Mouse (Mus musculus): ENCODE data around the gene Palm3.
A peak's percentile ranks its signal among the peaks of the same experiment; 100 is the strongest.
"Not testable (repeated sequence)": the region's sequence is repeated elsewhere in the genome, so short reads cannot be mapped to it uniquely, and the experiment has no call there.

The Palm3 gene

DNA sequence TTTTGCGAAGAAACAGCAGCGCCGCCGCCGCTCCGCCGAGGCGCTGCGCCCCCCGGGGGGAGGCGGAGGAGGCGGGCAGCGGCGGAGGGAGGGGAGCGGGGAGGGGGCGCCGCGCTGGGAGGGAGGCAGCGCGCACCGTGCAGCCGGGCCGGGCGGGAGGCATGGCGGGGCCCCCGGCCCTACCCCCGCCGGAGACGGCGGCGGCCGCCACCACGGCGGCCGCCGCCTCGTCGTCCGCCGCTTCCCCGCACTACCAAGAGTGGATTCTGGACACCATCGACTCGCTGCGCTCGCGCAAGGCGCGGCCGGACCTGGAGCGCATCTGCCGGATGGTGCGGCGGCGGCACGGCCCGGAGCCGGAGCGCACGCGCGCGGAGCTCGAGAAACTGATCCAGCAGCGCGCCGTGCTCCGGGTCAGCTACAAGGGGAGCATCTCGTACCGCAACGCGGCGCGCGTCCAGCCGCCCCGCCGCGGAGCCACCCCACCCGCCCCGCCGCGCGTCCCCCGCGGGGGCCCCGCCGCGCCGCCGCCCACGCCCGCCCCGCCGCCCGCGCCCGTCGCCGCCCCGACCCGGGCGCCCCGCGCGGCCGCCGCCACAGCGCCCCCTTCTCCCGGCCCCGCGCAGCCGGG lies 23.6 kb upstream of the Palm3 start, which contains the start of gene Samd1:
Gene Samd1 (plus strand): TSS at position 162 of the 631 bp plus-strand sequence.
- DNase-seq (ENCODE audit: low read depth), result peak; percentile 68

DNA sequence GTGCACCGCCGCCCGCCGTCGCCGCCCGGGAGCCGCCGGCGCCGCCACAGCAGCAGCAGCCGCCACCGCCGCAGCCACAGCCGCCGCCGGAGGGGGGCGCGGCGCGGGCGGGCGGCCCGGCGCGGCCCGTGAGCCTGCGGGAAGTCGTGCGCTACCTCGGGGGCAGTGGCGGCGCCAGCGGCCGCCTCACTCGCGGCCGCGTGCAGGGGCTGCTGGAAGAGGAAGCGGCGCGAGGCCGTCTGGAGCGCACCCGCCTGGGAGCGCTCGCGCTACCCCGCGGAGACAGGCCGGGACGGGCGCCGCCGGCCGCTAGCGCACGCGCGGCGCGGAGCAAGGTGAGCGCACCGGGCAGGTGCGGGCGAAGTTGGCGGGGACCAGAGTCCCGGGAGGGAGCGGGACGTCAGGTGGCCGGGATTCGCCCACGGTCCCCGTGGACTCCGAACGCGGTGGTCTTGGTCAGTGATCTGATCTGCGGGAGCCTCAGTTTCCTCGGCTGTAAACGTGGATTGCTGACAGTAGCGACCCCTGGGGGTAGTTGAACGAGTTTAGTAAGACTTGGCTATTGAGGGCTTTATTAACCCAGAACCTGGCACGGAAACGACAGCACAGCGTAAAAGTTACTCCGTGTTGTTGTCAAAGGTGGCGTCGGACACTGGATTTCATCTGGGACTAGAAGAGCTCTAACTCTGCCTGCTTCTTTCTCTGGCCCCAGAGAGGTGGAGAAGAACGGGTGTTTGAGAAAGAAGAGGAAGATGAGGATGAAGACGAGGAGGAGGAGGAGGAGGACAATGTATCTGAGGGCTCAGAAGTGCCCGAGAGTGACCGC lies 22.8 kb upstream of the Palm3 start:
- DNase-seq (ENCODE audit: low read depth), result peak; percentile 85

DNA sequence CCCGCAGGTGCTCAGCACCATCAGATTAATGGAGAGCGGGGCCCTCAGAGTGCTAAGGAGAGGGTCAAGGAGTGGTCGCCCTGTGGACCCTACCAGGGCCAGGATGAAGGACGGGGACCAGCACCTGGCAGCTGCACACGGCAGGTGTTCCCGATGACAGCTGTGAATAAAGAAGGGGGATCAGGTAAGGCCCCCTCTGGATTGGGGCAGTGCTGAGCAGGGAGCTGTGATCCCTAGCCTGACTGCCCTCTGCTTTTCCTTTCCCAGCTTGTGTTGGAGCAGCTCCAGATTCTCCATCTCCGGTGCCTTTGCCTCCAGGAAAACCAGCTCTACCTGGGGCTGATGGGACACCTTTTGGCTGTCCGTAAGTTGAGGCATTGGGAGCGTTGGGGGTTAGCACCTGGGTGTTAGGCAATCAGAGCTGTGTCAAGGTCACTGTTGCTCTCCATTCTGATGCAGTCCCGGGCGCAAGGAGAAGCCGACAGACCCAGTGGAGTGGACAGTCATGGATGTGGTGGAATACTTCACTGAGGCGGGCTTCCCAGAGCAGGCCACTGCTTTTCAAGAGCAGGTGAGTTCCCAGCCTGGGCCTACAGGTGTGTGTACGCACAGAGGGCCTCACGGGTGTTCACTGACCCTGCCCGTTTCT lies 22.1 kb upstream of the Palm3 start:
- DNase-seq (ENCODE audit: low read depth), result no peak

DNA sequence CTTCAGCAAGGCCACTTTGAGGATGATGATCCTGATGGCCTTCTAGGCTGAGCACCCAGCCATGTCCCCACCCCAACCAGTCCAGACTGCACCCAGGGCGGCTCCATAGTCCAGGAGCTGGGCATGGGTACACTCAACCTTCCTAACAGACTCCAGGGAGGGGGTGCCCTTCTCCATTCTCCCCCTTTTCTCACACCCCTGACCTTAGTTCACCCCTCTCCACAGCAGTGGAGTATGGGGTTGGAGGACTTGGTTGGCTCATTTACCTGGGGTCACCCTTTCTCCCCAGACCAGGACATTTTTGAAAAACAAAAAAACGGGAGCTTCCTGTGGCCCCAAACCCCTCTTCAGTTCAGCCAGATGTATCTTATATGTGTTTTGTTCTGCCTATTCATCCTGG lies 21.4 kb upstream of the Palm3 start:
- no peak for DNase-seq (ENCODE audit: low read depth)

DNA sequence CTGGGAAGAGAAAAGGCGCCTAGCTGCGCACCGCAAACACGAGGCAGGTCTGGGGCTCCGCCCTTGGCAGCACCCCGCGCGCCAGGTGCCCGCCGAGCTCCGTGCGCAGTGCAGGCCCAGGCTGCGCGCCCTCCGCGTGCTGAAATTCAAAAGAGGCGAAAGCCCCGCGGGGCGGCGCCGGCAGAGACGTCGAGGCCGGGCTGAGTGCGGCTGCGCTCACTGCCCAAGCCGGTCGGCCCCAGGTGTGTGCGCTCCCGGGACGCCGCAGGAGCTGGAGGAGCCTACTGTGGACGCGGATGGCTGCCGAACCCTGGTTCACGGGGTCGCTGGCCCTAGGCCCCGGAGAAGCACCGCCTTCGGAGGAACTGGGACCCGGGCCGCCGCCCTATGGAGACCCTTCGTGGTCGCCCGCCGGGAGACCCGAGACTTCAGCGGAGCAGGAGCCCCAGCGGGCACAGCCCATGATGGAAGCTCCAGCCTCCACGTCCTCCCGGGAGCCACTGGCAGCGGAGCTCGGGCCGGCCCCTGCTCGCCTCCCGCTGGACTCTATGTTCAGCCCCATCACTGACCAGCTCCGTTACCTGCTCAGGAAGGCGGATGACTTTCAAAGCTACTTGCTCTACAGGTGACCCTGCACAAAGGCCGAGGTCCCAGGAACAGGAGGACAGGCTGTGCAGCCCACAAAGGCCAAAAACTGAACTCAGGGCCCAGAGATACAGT lies 19.8 kb upstream of the Palm3 start, which contains the start of gene 1700067K01Rik:
Gene 1700067K01Rik (plus strand): TSS at position 222 of the 720 bp plus-strand sequence.
- DNase-seq (ENCODE audit: low read depth), result no peak

DNA sequence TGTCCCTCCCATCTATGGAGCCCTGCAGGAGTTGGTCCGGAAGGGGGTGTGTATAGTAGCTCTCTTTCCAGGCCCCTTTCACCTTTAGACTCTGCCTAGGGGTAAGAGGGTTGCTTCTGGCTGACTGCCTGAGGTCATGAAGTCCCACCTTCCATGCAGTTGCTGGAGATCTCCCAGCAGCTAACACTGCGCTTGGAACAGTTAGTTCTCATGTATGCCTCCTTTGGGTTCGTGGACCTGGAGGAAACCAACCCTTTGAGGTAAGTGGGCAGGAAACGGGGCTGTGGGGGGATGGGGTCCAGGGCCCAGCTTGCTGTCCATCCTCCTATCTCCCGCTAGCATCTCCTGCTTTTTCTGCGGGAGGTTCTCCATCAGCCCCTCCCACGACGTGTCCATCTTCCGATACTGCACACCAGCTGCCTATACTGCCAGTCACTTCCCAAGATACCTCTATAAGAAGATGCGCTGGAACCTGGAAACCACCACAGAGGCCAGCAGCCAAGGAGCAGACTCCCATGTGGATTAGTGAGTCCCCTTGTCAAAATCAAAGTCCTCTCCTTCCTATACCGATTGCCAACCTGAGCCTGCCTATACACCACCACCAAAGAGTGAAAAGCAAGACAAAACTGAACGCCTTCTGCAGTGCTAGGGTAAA lies 18.2 kb upstream of the Palm3 start:
- no peak for DNase-seq (ENCODE audit: low read depth)

DNA sequence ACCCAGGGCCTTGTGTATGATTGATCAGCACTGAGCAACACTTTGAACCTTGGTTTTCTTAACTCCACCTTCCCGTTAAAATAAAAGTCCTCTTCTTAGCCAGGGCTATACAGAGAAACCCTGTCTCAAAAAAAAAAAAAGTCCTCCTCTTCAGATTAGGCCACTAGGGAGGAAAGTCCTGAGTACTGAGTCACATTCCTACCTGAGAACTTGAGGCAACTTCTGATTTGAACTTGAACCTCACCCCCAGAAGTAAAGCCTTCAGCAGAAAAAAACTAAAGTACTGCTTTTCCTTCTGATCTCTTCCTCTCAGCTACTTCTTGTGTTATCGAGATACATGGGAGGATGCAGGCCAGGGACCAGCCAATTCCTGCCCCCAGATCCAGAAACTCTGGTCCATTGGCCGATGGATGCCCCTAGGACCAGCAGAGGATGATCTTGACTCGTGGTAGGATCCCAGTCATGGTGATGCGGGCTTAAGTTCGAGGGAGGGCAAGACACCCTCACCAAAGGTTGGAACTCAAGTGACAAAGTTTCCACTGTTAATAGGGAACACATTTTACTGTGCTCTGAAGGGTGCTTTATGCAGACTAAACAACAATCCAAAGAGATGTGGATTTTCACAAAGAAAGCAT lies 17.5 kb upstream of the Palm3 start:
- no peak for DNase-seq (ENCODE audit: low read depth)

DNA sequence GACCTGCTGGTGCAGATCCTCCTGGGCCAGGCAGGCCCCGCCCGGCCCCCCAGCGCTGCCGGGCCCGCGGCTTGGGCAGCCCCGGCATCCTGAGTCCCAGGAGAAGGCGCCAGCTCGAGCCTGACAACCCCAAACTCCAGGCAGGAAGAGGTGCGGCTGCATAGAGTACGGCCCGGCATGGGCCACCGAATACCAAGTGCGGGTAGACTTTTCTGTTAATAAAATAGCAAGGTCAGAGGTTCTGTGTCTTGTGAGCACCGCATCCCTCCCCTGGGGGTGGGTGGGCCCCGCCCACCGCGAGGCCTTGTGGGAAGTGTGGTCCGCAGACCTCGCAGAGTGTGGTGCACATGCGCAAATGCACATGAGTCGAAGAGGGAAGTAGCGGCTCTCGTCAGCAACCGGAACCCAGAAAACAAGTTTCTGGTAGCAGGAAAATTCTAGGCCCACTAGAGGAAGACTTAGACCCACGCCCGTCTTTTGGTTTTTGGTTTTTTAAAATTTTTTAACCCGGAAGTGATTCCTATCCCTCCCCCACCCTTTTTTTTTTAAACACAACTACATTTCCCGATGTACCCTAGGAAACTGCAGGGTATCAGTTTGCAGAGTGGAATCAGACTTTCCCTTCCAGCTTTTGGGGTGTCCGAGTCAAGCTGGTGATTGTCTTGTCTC lies 16.6 kb upstream of the Palm3 start:
- peak; percentile 97 for DNase-seq (ENCODE audit: low read depth)

DNA sequence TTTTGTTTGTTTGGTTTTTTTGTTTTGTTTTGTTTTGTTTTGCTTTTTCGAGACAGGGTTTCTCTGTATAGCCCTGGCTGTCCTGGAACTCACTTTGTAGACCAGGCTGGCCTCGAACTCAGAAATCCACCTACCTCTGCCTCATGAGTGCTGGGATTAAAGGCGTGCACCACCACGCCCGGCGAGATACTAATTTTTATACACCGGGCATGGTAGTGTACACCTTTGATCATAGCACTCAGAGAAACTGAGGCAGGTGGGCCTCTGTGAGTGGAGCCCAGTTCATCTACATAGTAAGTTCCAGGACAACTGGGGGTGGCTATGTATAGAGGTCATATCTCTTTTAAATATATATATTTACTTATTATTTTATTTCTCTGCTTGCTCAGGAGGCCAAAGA lies 15.8 kb upstream of the Palm3 start:
- not testable (repeated sequence) for DNase-seq (ENCODE audit: low read depth)

DNA sequence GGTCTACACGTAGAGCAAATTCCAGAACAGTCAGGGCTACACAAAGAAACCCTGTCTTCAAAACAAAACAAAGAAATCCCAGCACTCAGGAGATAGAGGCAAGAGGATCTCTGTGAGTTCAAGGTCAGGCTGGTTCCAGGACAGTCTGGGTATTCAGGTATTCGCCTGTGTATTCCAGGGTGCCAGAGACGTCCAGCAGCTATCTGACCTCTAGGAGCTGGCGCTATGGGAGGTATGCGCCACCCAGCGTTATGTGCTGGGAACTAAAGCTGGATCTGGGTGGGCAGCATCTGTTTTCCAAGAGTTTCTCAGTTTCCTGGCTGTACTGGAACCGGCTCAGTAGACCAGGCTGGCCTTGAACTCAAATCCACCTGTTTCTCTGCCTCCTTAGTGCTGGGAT lies 12.9 kb upstream of the Palm3 start:
- DNase-seq (ENCODE audit: low read depth), result no peak

DNA sequence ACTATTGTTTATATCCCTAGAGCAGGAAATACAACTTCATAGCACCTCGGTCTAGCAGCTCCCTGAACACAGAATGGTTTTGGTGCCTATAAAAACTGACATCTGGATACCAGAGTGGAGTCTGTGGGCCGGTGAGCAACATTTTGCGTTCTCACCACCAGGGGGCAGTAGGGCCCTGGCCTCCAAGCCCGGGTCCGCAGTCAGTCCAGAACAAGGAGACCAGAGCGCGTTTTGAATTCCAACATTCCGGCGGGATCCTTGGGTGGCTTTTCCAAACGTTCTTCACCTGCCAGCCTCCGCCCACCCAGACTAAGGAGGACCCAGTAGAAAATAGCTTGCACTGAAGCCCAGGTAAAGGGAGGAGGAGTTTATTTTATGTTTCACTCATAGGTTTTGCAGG lies 11.4 kb upstream of the Palm3 start:
- DNase-seq (ENCODE audit: low read depth), result peak; percentile 87

DNA sequence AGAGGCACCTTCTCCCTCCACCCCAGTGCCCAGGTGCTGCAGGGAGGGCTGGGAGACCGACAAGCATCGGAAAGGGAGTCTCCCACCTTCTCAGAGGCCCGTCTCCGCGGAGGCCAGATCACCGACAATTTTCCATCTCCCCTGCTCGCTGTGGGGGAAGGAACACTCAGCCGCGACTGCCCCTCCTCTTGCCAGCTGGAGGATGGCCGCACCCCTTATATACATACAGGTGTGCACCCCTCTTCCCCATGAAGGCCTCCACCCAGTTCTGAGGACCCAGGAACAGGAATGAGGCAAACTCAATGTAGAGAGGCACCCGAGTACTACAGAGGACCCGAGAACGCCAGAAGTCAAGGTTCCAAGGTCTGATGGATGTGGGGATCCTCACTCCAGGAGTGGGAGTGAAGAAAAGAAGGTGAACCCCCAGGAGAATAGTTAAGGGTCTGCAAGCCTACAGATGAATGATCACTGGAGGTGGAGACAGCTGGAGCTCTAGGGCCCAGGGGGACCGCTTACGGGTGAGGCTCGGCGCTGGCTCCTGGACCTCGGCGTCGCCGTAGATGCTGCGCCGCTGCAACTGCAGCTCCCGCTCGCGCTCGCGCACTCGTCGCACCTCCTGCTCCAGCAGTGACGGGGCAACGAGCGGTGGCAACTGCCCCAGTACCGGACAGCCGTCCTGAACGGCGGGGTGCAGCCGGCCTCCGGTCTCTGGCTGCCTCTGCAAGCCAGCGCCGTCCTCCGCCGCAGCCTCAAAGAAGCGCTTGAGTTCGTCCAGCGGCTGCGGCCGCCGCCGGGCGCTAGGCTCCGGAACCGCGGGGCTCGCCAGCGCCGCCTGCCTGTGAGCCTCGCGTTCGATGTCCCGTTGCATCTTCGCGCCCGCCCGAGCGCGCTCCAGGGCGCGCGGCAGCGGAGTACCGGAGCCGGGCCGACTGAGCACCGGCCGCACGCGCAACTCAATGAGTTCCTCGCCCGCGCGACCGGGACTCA lies 10.4 kb upstream of the Palm3 start:
- peak; percentile 83 for DNase-seq (ENCODE audit: low read depth)

DNA sequence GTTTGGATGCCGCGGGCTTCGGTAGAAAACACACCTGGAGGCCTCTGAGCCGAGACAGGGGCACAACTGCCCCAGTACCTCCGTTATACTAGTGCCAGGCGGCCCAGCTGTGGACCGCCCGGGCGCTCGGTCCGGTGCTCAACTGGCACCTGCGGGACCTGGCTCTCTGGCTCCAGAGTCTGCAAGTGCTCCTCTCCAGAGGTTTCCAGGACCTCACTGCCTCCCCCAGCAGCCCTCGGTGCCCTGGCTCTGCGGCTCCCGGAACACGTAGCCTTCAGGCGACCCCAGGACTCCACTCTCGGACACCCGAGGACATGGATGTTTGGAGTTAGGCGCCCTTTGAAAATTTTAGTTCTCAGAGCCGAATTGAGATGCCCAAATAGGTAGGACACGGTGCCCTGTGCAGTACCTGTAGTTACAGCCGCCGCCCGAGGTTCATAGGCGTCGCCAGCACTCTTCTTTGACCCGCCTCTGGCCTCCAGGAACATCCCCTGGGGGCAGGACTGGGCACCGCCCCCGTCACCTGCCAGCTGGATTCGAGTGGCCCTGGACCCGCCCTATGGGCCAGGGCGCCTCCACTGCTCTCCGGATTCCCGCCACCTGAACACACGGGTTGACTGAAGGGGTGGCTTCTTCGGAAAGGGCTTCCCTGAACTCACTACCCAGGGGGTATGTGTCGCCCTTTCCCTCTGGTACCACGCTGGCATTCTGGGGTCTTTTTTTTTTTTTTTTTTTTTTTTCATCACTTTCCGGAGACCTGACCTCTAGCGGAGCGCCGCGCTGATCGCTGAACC lies 9.4 kb upstream of the Palm3 start, which contains the start of gene 2210011C24Rik:
Gene 2210011C24Rik (minus strand): TSS at position 467 of the 794 bp plus-strand sequence.
- peak; percentile 51 for DNase-seq (ENCODE audit: low read depth)

DNA sequence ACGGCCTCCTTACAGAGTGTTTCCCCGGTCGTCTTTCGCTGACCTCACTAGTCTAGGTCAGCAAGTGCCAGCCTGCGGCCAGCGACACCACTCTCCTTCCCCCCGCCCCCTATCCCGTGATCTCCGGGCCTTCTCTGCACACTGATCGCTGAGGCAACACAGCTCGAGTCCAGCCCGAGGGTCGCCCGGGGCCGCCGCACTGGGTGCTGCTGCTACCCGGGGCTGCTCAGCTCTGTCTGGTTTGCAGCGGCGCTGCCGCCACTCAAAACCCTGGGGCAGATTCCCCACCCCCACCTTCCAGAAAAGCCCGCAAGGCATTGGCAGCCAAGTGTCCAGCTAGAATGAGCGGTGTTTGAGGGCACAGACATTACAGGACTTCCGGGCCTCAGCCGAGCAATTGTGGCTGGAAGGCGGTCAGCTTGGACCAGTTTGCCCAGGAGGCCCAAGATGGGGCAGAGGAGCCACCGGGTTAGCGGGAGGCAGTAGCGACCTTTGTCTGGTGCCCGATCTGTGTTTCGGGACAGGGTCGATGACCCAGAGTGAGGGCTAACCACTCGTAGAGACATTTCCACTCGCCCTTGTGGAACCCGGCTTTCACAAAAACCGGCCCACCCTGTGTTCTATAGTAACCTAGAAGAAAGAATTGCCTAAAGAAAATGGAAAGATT lies 8.6 kb upstream of the Palm3 start:
- DNase-seq (ENCODE audit: low read depth), result no peak

DNA sequence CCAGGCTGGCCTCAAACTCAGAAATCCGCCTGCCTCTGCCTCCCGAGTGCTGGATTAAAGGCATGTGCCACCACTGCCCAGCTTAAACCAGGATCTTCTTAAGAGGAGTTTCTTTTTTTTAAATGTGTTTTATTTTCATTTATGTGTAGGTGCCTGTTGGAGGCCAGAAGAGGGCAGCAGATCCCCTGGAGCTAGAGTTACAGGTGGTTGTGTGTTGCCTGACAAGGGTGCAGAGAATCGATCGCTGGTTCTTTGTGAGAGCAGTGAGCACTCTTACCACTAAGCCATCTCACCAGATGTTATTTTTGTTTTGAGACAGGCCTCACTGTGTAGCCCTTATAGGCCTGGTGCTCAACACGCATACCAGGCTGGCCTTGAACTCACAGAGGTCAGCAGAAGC lies 5.4 kb upstream of the Palm3 start:
- DNase-seq (ENCODE audit: low read depth), result no peak

DNA sequence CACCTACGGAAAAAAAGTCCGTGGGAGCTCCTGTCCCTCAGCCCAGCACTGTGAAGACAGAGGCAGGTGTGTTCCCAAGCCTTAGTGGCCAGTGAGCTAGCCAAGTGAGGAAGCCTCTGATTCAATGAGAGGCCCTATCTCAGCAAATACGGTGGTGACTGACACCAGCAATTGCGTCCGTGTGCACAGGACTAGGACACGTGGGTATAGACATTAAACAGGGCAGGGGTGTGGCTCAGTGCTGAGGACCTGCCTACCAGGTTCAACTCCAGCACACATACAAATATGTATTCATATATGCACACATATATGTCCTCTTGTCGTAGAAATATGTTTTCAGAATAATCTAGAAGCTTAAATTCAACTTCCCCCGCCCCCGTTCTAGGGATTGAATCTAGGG lies 1.5 kb upstream of the Palm3 start:
- no peak for DNase-seq (ENCODE audit: low read depth)

DNA sequence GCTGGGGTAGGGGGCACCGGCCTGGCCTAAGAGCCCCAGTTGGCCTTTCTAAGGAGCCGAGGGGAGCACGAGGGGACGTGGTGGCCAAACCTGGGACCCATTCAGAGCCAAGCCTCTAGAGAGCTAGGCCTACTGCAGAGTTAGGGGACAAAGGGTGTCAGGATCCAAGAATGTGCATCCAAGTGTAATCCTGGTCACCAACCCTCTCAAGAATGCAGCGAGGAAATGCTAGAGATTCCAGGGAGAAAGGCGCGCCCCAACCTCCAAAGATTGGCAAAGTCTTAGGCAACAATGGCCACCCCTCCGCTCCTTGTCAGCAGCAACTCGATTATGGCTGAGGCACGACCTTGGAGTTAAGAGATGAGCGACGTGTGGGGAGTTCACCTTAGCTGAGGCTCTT lies 298 bp downstream of the Palm3 start:
- no peak for DNase-seq (ENCODE audit: low read depth)

DNA sequence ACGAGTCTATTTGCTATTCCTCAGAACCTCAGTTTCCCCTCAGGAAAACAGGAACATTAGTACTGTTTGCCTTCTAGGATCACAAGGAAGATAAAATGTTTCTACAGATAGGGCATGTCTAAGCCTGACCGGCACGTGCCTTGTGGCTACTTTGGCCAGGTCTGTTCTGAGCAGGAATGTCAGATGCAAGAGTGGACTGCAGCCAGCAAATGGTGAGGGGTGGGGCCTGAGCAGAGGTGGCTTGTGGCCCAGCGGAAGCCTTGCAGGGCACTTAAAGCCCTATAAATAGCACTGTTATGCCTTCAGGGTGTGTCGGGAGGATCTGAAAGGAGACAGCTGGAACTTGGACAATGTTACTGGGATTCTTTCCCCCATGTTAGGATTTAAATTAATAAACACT lies 1.8 kb downstream of the Palm3 start:
- DNase-seq (ENCODE audit: low read depth), result no peak

All from naive thymus-derived CD4-positive, alpha-beta T cell, adult 2 months (primary cell).